Mouse (Mus musculus) thymus, postnatal 36 days (tissue): Measurements from ENCODE around the gene Mustn1.

Source experiments
- DNase-seq, 2 experiments: peaks; one replicate each; pipeline ENCODE4 v3.0.0; 2022; ENCODE audit warnings: mixed read lengths in 2 of 2

The Mustn1 gene

DNA sequence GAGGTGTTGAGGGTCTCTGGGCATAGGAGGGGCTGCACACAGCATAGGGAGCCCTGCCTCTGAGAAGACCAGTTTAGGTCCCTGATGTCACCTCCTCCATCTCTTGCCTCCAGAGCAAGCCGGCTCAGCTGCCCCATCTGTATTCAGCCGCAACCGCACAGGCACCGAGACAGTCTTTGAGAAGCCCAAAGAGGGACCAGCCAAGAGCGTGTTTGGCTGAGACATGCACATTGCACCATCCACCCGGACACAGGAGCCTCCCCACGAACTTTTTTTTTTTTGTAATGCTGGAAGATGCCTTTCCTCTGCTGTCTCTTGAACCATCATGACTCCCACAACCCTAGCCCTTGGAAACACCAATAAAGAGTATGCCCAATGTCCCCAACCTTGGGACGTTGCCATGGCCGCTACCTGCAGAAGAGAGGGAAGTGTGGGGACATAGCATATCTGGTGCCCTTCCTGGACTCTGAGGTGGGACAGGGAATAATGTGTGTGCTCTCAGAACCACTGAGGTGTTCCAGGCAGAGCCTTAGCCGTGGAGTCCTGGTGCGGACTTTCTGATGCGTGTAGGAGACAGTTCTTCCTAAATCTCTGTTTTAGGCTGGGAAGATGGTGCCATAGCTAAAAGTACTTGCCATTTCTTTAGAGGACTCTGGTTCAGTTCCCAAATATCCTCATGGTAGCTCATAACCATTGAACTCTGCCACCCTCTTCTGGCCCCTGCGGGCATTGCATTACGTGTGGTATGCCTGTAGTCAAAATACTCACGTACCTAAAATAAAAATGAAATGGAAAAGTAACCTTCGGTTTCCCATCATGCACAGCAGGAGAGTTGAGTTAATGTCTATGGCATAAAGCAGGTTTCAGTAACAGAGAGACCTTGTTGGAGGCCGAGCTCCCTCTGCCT, 2.1 kb downstream of the Mustn1 start:
- peak; percentile 25 to 38 for DNase-seq

DNA sequence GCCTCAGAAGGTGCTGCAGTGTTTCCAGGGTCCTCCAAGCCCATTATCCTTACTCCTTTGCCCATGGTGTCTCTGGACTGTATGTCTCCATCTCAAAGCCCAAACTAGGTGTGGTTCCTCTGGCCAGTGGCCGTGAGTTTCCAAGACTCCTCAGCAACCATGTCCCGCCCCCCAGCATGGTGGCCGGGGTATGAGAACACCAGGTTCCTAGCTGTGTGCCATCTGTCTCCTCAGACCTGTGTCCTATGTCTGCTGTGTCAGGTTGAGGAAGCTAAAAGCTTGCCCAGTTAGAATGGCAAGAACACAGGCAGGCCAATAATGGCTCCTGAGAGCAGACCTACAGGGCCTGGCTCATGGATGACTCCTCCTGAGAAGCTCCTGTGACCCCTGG, 2.7 kb downstream of the Mustn1 start:
- DNase-seq, result no peak

DNA sequence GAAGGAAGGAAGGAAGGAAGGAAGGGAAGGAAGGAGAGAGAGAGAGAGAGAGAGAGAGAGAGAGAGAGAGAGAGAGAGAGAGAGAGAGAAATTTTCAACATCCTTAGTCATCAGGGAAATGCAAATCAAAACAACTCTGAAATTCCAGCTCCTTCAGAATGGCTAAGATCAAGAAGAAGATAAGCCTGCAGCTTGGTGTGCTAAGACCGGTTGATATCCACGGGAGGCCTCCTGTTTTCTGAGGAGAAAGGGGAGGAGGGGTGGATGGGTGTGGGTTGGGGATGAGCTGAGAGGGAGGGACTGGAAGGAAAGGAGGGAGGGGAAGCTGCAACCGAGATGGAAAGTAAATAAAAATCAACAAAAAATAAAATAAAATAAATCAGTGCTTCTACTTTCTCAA, 6.3 kb downstream of the Mustn1 start:
- no peak for DNase-seq

DNA sequence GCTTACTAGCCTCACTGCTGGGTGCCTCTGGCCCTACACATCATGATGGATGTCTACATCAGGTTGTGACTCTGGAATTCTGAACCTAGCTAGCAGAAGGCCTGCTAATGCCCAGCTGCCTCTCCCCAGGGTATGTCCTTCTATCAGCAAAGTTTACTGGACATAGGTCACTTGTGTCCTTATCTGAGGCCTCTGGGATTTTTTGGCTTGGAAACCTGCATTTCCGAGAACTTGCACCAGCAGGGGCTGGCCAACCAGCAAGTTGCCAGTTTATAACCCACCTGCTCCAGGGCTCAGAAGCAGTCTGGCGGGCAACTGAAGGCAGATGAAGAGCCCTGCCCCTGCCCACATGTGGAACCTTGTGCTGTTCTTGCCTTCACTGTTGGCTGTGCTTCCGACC, 7.2 kb downstream of the Mustn1 start, which contains the start of gene Itih4:
TSS of gene Itih4 (plus strand) at position 273 of the 400 bp plus-strand sequence.
- DNase-seq, result no peak

DNA sequence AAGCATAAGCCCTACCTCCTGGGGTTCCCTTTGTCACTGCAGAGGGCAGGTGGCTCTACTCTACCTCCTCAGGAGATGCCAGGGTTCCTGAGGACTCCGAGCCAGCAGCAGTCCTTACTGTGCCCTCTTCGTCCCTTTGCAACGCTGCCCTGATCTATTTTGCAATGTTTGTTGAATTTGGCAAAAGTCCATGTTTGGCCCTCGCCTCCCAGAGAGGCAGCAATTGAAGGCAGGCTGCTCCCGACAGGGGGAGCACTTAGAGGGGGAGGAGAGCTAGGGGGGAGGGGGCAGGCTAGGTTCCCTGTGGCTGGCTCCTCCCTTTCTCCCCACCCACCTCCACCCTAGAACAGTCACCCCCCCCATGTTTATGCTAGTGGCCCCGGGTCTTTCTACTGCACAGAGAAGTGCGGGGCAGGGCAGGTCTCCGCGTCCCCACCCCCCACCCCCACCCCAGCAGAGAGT, 9.3 kb downstream of the Mustn1 start:
- no peak for DNase-seq

DNA sequence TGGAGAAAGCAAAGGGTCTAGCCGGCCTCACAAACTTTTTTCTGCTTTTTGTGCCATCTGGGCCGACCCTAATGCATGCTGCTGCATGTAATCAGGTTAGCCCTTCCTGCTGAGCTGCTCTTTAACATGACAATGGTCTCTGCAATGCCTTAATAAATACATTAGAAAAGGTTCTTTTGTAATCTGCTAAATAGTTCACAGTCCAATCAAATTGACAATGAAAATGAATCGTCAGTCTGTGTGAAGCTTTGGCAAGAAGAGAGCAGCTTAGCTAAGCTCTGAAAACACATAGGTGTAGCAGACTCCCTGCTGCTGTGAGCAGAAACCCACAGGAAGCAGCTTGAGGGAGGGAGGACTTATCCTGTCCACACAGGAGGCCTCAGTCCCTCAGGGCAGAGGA, 21.0 kb downstream of the Mustn1 start:
- DNase-seq, result no peak

DNA sequence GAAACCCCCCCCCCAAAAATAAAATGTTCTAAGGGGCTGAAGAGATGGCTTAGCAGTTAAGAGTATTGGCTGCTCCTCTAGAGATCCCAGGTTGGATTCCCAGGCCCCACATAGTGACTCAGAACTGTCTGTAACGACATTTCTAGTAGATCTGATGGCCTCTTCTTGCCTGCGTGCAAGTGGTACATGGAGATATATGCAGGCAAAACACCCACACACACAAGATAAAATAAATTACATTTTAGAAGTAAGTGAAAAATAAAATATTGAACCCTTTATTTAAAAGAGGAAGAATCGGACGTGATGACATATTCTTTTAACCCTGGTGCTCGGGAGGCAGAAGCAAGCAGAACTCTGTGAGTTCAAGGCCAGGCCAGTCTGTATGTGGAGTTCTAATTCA, 23.6 kb downstream of the Mustn1 start:
- no peak for DNase-seq

DNA sequence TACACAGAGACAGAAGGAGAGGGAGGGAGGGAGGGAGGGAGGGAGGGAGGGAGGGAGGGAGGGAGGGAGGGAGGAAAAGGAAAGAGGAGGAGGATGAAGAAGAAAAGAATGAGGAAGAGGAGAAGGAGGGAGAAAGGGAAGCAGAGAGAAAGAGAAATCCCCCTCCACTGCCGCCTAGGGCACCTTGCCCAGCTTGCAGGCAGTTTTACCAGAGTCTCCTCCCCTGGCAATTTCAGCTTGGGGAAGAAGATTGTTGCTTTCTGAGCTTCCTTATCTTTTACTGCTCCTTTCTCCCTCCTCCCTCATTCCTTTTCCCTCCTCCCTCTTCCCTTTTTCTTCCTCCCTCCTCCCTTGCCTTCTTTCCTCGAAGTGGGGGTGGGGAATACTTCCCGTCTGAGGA, 24.0 kb downstream of the Mustn1 start:
- no peak for DNase-seq

DNA sequence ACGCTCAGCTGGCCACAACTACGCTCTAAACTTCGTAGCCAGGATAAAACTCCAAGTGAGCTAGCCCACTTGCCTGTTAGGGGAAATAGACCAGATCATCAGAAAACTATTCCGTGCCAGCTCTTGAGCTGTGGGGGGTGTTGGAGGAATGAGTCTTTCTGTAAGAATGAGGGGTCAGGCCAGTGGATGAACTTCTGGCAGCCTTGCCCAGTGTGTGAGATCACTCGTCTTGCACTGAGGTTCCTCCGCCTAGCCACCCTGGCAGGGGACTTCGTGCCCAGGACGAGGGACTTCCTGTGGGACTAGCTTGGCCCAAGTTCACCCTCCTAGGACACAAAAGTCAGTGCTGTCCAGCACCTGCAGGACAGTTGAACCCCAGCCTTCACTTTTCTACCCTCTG, 25.3 kb downstream of the Mustn1 start:
- DNase-seq, result no peak

DNA sequence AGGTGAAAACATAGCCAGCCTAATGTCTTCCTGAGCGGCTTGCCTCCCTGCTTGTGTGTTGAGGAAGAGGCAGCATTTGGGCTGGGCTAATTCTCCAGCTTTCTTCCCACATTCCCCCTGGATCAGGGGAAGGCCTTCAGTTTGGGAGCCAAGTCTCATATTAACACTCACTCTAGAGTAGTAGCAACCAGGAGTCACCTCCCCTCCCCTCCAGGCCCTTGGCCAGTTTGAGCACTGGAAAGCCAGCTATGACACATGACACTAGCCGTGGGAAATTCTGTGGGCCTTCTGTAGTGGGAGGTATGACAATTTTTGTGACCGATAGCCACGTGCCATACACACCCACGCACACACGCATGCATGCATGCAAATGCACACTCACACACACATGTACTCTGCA, 27.0 kb downstream of the Mustn1 start:
- DNase-seq, result no peak

DNA sequence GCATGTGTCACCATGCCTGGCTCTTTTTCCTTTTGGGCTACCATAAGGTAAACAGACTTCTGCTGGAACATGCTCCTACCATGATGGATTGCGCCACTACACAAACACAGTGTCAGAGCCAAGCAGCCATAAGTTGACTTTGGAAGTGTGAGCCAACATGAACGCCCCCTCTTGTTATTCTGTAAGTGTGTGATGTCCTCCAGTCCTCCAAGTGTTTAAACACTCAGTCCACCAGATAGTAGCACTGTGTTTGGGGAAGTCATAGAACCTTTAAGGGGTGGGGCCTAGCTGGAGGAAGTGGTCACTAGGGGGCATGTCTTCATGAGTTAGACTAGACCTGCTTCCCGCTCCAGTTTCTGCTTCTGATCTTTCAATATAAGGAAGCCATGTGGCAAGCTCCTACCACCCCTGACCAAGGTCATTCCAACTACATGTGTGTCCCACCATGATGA, 28.8 kb downstream of the Mustn1 start:
- no peak for DNase-seq

DNA sequence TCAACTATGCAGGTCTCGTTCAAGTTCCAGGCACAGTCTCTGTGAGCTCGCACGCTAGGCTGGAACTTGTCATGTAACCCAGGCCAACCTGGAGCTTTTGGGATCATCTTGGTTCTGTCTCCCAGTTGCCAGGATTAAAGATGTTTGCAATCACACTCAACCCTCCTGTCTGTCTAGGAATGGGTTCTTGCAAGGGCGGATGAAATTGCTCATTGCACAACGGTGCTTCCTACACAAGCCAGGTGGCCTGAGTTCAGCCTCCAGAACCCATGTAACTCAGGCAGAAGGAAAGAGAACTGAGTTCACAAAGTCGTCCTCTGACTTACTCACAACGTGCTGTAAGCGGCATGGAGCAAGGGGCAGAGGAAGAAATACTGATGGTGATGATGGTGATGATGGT, 32.1 kb downstream of the Mustn1 start:
- no peak for DNase-seq

DNA sequence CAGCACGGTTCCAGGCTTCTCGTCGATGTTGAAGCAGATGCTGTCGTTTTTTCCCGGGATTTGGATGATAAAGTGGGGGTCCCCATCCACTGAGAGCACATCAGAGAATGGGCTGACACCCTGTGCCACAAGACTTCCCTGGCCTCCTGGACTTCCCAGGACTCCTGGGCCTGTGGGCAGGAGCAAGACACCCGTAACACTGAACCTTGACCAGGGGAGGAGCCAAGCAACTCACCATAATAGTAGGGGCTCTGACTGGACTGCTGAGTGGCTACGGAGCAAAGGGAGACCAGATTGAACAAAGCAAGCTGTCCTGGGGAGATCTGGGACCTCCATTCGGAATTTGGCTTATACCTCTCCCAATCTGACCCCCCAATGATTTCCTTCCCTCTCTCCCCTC, 33.6 kb downstream of the Mustn1 start:
- no peak for DNase-seq

DNA sequence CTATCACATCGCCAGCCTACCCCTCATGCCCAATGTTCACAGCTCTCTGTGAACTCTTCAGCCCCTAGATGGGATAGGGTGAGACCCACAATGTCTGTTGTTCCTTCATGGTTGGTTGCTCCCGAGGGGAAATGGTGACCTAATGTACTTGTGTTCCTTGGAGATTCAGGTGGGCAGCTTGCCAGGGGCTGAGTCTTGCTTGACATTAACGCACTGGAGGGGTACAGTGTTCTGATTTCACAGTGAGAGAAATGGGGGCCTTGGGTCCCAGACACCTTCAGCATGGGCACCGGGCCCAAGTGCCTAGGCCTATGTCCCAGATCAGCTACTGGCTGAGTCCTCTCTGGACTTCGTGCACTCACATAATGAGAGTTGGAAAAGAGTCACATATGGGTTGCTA, 34.4 kb downstream of the Mustn1 start:
- no peak for DNase-seq

DNA sequence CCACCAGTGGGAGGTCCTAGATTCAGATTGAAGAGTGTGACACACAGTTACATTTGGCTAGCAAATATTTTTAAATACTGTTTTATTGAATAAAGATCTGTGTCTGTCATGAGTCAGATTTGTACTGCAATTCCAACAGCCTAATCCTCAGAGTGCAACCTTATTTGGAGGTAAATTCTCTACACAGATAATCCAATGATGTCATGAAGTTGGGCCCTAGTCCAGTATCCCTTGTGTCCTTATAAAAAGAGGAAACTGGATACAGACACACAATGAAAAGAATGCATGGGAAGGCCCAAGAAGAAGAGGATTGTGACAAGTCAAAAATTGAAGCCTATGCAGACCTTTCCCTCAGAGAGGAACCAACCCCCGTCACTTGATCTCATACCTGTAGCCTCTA, 37.5 kb downstream of the Mustn1 start:
- DNase-seq, result no peak

DNA sequence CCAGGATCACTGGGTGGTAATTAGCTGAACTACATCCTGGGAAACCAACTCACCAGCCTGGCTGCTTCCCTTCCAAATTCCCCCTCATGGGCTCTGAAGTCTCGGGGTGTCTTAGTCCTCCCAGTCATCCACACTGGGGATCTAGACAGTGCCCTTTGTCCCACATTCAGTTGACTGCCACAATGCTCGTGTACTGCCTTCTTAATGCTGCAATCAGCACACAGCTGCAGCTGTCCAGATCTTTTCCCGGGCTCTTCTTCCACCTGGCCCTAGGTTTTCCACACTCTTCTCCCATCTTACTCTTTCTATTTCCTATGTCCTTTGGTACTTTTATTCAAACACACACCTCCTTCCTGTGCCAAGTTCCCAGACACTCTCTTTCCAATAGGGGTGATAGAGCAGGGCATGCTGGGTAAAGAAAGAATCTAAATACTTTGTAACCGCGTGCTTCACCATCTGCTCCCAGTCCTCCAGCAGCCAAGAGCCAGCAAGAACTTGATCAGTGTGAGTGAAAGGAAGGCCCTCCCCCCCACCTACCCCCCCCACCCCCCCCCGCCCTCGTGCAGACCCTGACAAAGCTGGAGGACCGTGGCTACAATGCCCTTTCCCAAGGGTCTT, 43.2 kb downstream of the Mustn1 start:
- DNase-seq, result no peak

DNA sequence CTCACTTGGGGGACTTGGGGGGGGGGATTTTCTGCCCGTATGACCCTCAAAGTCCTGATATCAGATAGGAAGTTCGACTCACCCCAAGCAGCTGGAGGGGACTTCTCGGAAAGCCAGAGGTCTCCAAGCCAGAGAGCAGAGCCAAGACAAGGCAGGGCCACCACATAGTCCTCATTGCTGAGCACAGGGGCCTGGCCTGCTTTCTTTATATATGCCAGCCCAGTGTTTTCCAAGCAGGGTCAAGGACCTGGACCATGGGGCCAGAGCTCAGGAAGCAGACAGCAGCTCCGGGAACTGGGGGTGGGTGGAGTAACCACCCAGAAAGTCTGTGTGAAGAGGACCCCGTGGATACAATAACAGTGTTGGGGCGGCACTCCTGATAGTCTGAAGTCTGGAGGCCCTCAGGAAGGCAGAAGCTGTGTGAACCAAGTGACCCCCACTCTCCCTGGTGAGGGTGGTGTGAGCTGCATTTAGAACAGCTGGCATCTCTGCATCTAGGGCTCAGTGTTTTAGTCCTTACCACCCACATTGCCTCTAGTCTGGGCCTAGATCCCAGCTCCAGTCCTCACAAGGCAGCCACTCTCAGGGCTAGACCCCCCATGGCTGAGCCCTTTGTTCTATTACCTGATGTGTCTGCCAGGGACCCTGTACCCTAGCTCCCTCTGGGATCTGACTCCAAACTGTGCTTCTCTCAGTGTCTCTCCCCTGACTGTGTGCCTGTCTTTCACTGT, 44.5 kb downstream of the Mustn1 start, which contains the start of gene Itih3:
TSS of gene Itih3 (minus strand) at position 386 of the 731 bp plus-strand sequence.
- no peak for DNase-seq

DNA sequence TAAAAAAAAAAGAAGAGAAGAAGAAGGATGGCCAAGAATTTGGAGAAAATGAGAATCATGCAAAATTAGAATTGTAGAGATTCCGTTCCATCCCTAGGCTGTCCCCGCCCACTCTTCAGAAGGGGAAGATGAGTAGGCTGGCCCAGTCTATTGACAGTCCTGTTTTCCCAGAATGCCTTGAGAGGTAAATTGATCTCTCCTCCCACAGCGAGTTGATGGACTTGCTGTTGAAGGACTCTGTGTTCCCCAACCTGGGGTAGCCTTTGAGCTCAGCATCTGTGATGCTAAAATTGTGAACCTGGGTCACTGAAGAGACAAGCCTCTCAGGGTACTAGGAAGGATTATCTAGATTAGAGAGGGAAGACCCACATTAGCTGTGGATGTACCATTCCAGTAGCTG, 46.5 kb downstream of the Mustn1 start:
- no peak for DNase-seq

DNA sequence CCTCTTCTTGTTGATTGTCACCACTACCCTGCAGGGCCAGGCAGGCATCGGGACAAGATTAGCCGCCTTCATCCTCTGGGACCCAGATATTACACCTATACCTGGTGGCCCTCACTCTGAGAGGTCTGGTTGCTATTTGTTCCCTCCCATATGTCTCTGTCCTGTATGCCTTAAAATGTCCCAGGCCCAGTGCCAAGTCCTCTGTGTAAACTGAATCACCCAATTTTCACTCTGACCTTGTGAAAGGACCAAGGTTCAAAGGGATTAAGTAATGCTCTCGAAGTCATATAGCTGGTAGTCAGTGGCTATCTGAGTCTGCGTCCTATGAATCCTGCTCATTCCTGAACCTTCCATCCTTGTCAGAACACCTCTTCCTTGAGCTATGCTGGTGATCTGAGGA, 51.4 kb downstream of the Mustn1 start:
- no peak for DNase-seq
